Mouse (Mus musculus): ENCODE measurements around the gene Lce3a. TPM values are rescaled to one million over a fixed set of nuclear protein-coding genes. Genes with fewer than 3 reads are reported as not detected.

Gene Lce3a
- polyA plus RNA-seq, 1 experiment from 2014 or later: not detected

Other genes with a start within 250 kb of the Lce3a start
- not detected in 2 replicates for gene Lce1c, start 247.0 kb downstream of the Lce3a start, polyA plus RNA-seq (2016; fragmentation: Nextera tagmentation; extraction: Ambion mirVana)
- gene Lce1d, start 239.0 kb downstream of the Lce3a start, polyA plus RNA-seq (2016; fragmentation: Nextera tagmentation; extraction: Ambion mirVana): not detected in 2 replicates
- not detected in 2 replicates for gene Lce1e, start 217.2 kb downstream of the Lce3a start, polyA plus RNA-seq (2016; fragmentation: Nextera tagmentation; extraction: Ambion mirVana)
- gene Lce1f, start 205.9 kb downstream of the Lce3a start, polyA plus RNA-seq (2016; fragmentation: Nextera tagmentation; extraction: Ambion mirVana): not detected in 2 replicates
- not detected in 2 replicates for gene Gm38119, start 187.1 kb downstream of the Lce3a start, polyA plus RNA-seq (2016; fragmentation: Nextera tagmentation; extraction: Ambion mirVana)
- not detected in 2 replicates for gene Lce1g, start 173.9 kb downstream of the Lce3a start, polyA plus RNA-seq (2016; fragmentation: Nextera tagmentation; extraction: Ambion mirVana)
- not detected in 2 replicates for gene Lce1h, start 161.2 kb downstream of the Lce3a start, polyA plus RNA-seq (2016; fragmentation: Nextera tagmentation; extraction: Ambion mirVana)
- gene Lce1i, start 147.3 kb downstream of the Lce3a start, polyA plus RNA-seq (2016; fragmentation: Nextera tagmentation; extraction: Ambion mirVana): not detected in 2 replicates
- not detected in 2 replicates for gene Lce1j, start 135.7 kb downstream of the Lce3a start, polyA plus RNA-seq (2016; fragmentation: Nextera tagmentation; extraction: Ambion mirVana)
- gene Lce1k, start 118.3 kb downstream of the Lce3a start, polyA plus RNA-seq (2016; fragmentation: Nextera tagmentation; extraction: Ambion mirVana): not detected in 2 replicates
- gene Kprp, start 99.0 kb downstream of the Lce3a start, polyA plus RNA-seq (2016; fragmentation: Nextera tagmentation; extraction: Ambion mirVana): not detected in 2 replicates
- not detected in 2 replicates for gene Lce1l, start 74.9 kb downstream of the Lce3a start, polyA plus RNA-seq (2016; fragmentation: Nextera tagmentation; extraction: Ambion mirVana)
- gene 2310050C09Rik, start 56.0 kb downstream of the Lce3a start, polyA plus RNA-seq (2016; fragmentation: Nextera tagmentation; extraction: Ambion mirVana): not detected in 2 replicates
- not detected in 2 replicates for gene Lce3b, start 6.7 kb upstream of the Lce3a start, polyA plus RNA-seq (2016; fragmentation: Nextera tagmentation; extraction: Ambion mirVana)
- not detected in 2 replicates for gene Lce3c, start 18.3 kb upstream of the Lce3a start, polyA plus RNA-seq (2016; fragmentation: Nextera tagmentation; extraction: Ambion mirVana)
- gene Lce3d, start 31.2 kb upstream of the Lce3a start, polyA plus RNA-seq (2016; fragmentation: Nextera tagmentation; extraction: Ambion mirVana): not detected in 2 replicates
- not detected in 2 replicates for gene Lce3e, start 40.8 kb upstream of the Lce3a start, polyA plus RNA-seq (2016; fragmentation: Nextera tagmentation; extraction: Ambion mirVana)
- gene Lce3f, start 66.0 kb upstream of the Lce3a start, polyA plus RNA-seq (2016; fragmentation: Nextera tagmentation; extraction: Ambion mirVana): not detected in 2 replicates
- not detected in 2 replicates for gene Crct1, start 89.5 kb upstream of the Lce3a start, polyA plus RNA-seq (2016; fragmentation: Nextera tagmentation; extraction: Ambion mirVana)
- gene Lce1m, start 92.8 kb upstream of the Lce3a start, polyA plus RNA-seq (2016; fragmentation: Nextera tagmentation; extraction: Ambion mirVana): not detected in 2 replicates
- not detected in 2 replicates for gene Gm4858, start 142.6 kb upstream of the Lce3a start, polyA plus RNA-seq (2016; fragmentation: Nextera tagmentation; extraction: Ambion mirVana)
- not detected in 2 replicates for gene Crnn, start 218.6 kb upstream of the Lce3a start, polyA plus RNA-seq (2016; fragmentation: Nextera tagmentation; extraction: Ambion mirVana)